Mouse (Mus musculus) neural tube, embryonic 15.5 days (tissue): ENCODE data around the gene Dynlt1b. TPM values are rescaled to one million over a fixed set of nuclear protein-coding genes. Genes with fewer than 3 reads are reported as not detected.
"Not testable (repeated sequence)": the region's sequence is repeated elsewhere in the genome, so short reads cannot be mapped to it uniquely, and the experiment has no call there.

Experiments
- ATAC-seq: fragments of 200-750 bp; cut with Nextera tagmentation; 2 replicates; pipeline ENCODE4 v1.8.0; 2017; ENCODE audit warnings: mild to moderate bottlenecking, moderate TSS enrichment, moderate library complexity; ENCODE audit not compliant: low FRiP score
- H3K27ac ChIP-seq: fragments of 300-500 bp; sonication (generic); replicated peaks from 2 replicates; pipeline ENCODE4 v1.5.1; 2015; ENCODE audit warnings: mild to moderate bottlenecking, inconsistent platforms
- H3K27me3 ChIP-seq: fragments of 300-500 bp; sonication (generic); replicated peaks from 2 replicates; pipeline ENCODE4 v1.6.1; 2015; ENCODE audit warnings: inconsistent platforms
- H3K36me3 ChIP-seq: fragments of 300-500 bp; sonication (generic); 2 replicates; pipeline ENCODE4 v1.6.1; 2015; ENCODE audit warnings: inconsistent platforms
- H3K4me1 ChIP-seq: fragments of 300-500 bp; sonication (generic); 2 replicates; pipeline ENCODE4 v1.6.1; 2015; ENCODE audit warnings: inconsistent platforms
- H3K4me2 ChIP-seq: fragments of 300-500 bp; sonication (generic); 2 replicates; pipeline ENCODE4 v1.6.1; 2015; ENCODE audit warnings: inconsistent platforms, mild to moderate bottlenecking, moderate library complexity
- H3K4me3 ChIP-seq: fragments of 300-500 bp; sonication (generic); replicated peaks from 2 replicates; pipeline ENCODE4 v1.5.1; 2015; ENCODE audit warnings: mild to moderate bottlenecking, inconsistent platforms
- H3K9ac ChIP-seq: fragments of 300-500 bp; sonication (generic); replicated peaks from 2 replicates; pipeline ENCODE4 v1.6.1; 2015; ENCODE audit warnings: mild to moderate bottlenecking, inconsistent platforms
- H3K9me3 ChIP-seq: fragments of 300-500 bp; sonication (generic); replicated peaks from 2 replicates; pipeline ENCODE4 v1.6.1; 2016; ENCODE audit warnings: inconsistent platforms
- WGBS: fragments of 180-500 bp; shearing (Covaris S2); methylation state at CpG from one replicate; pipeline ENCODE4 v1.1.7; 2015; ENCODE audit warnings: mixed read lengths; 5-methylcytosine and 5-hydroxymethylcytosine counted together
- polyA plus RNA-seq: library from polyadenylated mRNA; unstranded; fragments of >200 nt; fragmentation: Nextera tagmentation; extraction: Ambion mirVana; gene quantifications from 2 replicates; pipeline ENCODE4 v1.2.1, GENCODE M21; 2015

Gene Dynlt1b
- polyA plus RNA-seq, 1 experiment from 2014 or later, result 1,207 TPM

GRCm38 (mm10) chr17:6399281-6400096, 30.4 kb upstream of the Dynlt1b start:
- H3K4me3 ChIP-seq, H3K36me3 ChIP-seq, H3K27me3 ChIP-seq, H3K4me1 ChIP-seq, H3K4me2 ChIP-seq, H3K9ac ChIP-seq, H3K9me3 ChIP-seq: not testable (repeated sequence)
- peak overlapping the region; percentile 72 for H3K27ac ChIP-seq
- peak; percentile 75 for ATAC-seq
- 24% methylated on average over 8 of the region's 13 CpGs for WGBS

DNA sequence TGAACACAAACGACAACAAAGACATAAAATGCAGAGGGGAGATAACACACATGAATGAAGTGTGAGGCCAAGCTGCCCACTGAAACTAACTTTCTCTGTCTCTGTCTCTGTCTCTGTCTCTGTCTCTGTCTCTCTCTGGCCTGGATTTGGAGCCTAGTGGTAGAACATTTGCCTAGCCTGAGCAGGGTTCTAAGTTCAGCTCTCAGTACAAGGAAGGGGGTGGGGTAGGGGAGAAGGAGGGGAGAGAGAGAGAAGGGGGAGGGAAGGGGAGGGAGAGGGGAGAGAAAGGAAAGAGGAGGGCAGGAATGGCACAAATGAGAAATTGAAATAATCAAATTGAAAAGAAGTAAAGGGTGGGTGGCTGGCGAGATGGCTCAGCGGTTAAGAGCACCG, 29.8 kb upstream of the Dynlt1b start:
- ATAC-seq, result peak; percentile 56; the same call in 1 of the 2 replicates
- not testable (repeated sequence) for H3K27me3 ChIP-seq

DNA sequence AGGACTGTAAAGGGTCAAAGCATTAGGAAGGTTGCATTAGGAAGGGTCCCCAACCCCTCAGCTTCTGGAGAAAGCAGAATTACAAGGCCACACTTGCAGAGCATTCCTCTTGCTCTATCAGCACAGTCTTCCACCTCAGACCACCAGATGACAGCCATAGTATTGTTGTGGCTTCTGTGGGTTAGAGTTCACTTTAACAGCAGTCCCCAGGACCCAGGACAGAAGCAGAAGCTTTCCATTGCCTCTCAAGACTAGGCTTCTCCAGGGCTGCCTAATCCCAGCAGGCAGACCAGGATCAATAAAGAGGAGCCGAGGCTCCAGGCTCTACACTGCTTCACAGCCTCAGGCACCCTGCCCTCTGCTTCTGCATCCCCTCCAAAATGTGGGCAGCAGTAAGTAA, 25.4 kb upstream of the Dynlt1b start:
- WGBS, result 60% methylated on average over 1 of the region's 1 CpGs
- H3K27ac ChIP-seq, H3K9ac ChIP-seq, H3K4me3 ChIP-seq, H3K9me3 ChIP-seq, H3K4me2 ChIP-seq, ATAC-seq, H3K36me3 ChIP-seq, H3K4me1 ChIP-seq, H3K27me3 ChIP-seq: not testable (repeated sequence)

More for the DNA sequence above, 29.8 kb upstream of the Dynlt1b start:
- H3K4me1 ChIP-seq, H3K4me2 ChIP-seq, H3K9me3 ChIP-seq, H3K4me3 ChIP-seq, H3K9ac ChIP-seq, H3K36me3 ChIP-seq: not testable (repeated sequence)
- WGBS, result 68% methylated on average over 4 of the region's 4 CpGs
- H3K27ac ChIP-seq, result peak overlapping the region; percentile 72

GRCm38 (mm10) chr17:6406972-6407371, 22.9 kb upstream of the Dynlt1b start:
- not testable (repeated sequence) for H3K4me2 ChIP-seq, H3K4me1 ChIP-seq, ATAC-seq, H3K36me3 ChIP-seq, H3K27me3 ChIP-seq, H3K9me3 ChIP-seq, H3K9ac ChIP-seq, H3K4me3 ChIP-seq, H3K27ac ChIP-seq
- WGBS, result 93% methylated on average over 1 of the region's 2 CpGs

- H3K9me3 ChIP-seq, H3K9ac ChIP-seq, H3K27me3 ChIP-seq, H3K4me1 ChIP-seq, ATAC-seq, H3K36me3 ChIP-seq, H3K27ac ChIP-seq, H3K4me3 ChIP-seq, H3K4me2 ChIP-seq: not testable (repeated sequence)
- 72% methylated on average over 6 of the region's 6 CpGs for WGBS
Observed at GRCm38 (mm10) chr17:6410713-6411213, 19.1 kb upstream of the Dynlt1b start.

GRCm38 (mm10) chr17:6417118-6417517, 12.8 kb upstream of the Dynlt1b start:
- WGBS, result 38% methylated on average over 5 of the region's 7 CpGs
- not testable (repeated sequence) for H3K4me1 ChIP-seq, H3K36me3 ChIP-seq

GRCm38 (mm10) chr17:6420557-6420956, 9.4 kb upstream of the Dynlt1b start:
- H3K27ac ChIP-seq, H3K36me3 ChIP-seq, H3K9ac ChIP-seq, H3K4me3 ChIP-seq, ATAC-seq, H3K4me2 ChIP-seq, H3K9me3 ChIP-seq, H3K4me1 ChIP-seq, H3K27me3 ChIP-seq: not testable (repeated sequence)
- 92% methylated on average over 1 of the region's 2 CpGs for WGBS

More at GRCm38 (mm10) chr17:6417118-6417517, 12.8 kb upstream of the Dynlt1b start:
- H3K4me2 ChIP-seq, H3K27me3 ChIP-seq, H3K27ac ChIP-seq, H3K9ac ChIP-seq, H3K9me3 ChIP-seq, ATAC-seq, H3K4me3 ChIP-seq: not testable (repeated sequence)

- 62% methylated on average over 13 of the region's 14 CpGs for WGBS
- not testable (repeated sequence) for ATAC-seq, H3K4me1 ChIP-seq, H3K36me3 ChIP-seq, H3K9ac ChIP-seq, H3K9me3 ChIP-seq, H3K27ac ChIP-seq, H3K4me2 ChIP-seq, H3K27me3 ChIP-seq, H3K4me3 ChIP-seq
Observed at GRCm38 (mm10) chr17:6421547-6422326, 8.2 kb upstream of the Dynlt1b start.

DNA sequence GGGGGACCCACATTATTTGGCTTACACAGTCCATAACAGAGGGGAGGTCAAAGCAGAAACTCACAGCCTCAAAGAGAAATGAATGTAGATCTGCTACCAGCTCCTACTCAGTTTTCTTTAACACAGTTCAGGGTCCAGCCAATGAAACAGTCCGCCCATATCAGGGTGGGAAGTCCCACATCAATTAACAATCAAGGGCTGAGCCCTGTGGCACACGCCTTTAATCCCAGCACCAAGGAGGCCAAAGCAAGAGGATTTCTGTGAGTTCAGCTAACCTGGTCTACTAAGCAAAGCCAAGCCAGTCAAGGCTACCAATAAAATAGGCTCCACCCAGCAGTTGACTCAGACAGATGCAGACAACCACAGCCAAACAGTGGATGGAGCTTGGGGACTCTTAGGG, 7.5 kb upstream of the Dynlt1b start:
- H3K27ac ChIP-seq, H3K36me3 ChIP-seq, H3K27me3 ChIP-seq, H3K4me2 ChIP-seq, H3K9me3 ChIP-seq, H3K4me3 ChIP-seq, ATAC-seq, H3K4me1 ChIP-seq, H3K9ac ChIP-seq: not testable (repeated sequence)
- 79% methylated on average over 2 of the region's 2 CpGs for WGBS

DNA sequence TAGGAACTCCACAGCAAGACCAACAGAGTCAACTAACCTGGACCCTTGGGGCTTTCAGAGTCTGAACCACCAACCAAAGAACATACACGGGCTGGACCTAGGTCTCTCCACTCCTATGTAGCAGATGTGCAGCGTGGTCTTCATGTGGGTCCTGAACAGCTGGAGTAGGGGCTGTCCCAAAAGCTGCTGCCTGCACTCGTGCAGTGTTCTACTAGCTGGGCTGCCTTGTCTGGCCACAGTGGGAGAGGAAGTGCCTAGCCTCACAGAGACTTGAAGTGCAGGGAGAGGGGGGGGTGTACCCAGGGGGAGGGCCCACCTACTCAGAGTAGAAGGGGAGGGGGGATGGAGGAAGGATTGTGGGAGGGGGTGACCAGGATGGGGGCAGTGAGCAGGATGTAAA, 7.1 kb upstream of the Dynlt1b start:
- not testable (repeated sequence) for H3K4me2 ChIP-seq, H3K4me1 ChIP-seq, H3K9ac ChIP-seq, H3K4me3 ChIP-seq, H3K27me3 ChIP-seq, H3K9me3 ChIP-seq, H3K36me3 ChIP-seq, H3K27ac ChIP-seq, ATAC-seq
- WGBS, result 69% methylated on average over 3 of the region's 3 CpGs

DNA sequence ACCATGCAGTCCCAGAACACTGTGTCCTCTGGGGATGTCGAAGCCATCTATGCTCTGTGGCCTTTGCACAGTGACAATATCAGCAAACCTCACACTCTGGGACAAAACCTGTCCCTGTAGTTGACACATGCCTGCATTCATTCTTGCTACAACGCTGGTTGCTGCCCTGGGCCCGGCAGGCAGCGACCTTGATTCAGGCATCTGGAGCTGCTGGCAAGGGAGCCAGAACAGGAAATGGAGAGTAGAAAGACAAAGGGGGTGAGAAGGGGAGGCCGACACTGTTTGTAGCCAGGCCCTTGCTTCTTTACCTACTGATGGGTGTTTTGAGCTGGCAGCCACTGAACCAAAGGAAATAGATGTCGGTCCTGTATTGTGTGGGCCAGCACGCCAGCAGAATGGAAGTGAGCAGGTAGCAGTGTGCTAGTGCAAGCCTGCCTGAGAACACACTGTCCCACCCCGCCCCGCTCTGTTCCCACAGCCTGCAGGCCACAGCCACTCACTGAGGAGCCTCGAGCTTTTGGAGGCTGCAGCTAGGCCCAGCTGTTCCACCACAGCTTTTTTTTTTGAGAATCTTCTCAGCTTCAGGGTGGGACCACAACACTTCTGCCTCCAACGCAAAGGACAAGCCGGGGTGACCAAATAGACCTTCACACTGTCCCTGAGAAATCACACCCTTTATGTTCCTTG, 5.5 kb upstream of the Dynlt1b start:
- not testable (repeated sequence) for H3K36me3 ChIP-seq, H3K9me3 ChIP-seq, H3K4me2 ChIP-seq, H3K9ac ChIP-seq, H3K4me3 ChIP-seq, H3K4me1 ChIP-seq, ATAC-seq, H3K27ac ChIP-seq, H3K27me3 ChIP-seq
- WGBS, result 63% methylated on average over 12 of the region's 12 CpGs
